Mouse (Mus musculus) liver, embryonic 14.5 days (tissue): ENCODE results near the gene Gpr45.
A peak's percentile ranks its signal among the peaks of the same experiment; 100 is the strongest.

Experiments used
- CTCF ChIP-seq: IDR thresholded peaks from 2 replicates; pipeline ENCODE4 v1.5.1; 2016; ENCODE audit warnings: antibody characterized with exemption, low read depth, control low read depth
- EP300 ChIP-seq: IDR thresholded peaks from 2 replicates; pipeline ENCODE4 v1.6.1; 2016; ENCODE audit warnings: antibody characterized with exemption, low read depth

DNA sequence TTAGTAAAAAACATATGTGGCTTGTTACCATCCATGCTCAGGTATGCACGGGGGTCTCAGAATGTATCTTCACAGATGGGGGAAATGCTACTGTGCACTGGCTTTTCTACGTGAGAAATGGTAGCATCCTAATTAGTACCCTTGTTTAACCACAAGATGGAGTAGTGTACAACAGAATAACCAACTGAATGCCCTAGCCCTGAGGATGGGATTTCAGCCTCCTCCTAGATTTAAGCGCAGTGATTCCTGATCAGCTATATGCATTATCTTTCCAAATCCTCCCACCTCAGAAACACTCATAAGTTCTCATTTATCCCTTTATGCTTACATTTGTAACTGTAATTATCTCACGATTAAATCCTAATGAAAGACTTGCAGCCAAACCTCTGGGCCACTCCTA, 37.6 kb upstream of the Gpr45 start:
- TF ChIP-seq CTCF (peak; percentile 44), EP300 (no peak)
